Mouse (Mus musculus): ENCODE measurements around the gene Tbc1d13.
"Not testable (repeated sequence)": the region's sequence is repeated elsewhere in the genome, so short reads cannot be mapped to it uniquely, and the experiment has no call there.

DNA sequence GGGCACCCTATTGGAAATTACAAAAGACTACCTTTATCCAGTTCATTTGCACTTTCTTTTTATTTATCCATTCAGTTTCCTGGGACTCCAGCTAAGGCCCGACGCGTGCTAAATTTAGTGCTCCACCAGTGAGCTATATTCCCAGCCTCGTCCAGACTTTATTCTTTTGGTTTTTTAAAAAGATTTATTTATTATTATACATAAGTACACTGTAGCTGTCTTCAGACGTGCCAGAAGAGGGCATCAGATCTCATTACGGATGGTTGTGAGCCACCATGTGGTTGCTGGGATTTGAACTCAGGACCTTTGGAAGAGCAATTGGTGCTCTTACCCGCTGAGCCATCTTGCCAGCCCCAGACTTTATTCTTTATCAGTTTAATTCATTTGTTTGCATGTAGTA lies 45.2 kb downstream of the Tbc1d13 start:
- not testable (repeated sequence) for TF ChIP-seq CTCF (conservative IDR thresholded peaks at IDR 0.05; ENCODE audit: low read length); NANOG (IDR thresholded peaks at IDR 0.05; ENCODE audit: borderline replicate concordance, low read length); POU5F1 (IDR thresholded peaks at IDR 0.05; ENCODE audit: borderline replicate concordance, low read length)
